Mouse (Mus musculus): Measurements from ENCODE around the gene Efemp2. TPM values are rescaled to one million over a fixed set of nuclear protein-coding genes. Genes with fewer than 3 reads are reported as not detected.

Efemp2 gene
- polyA plus RNA-seq, 1 experiment from 2014 or later: 44.2 TPM

GRCm38 (mm10) chr19:5503687-5504086 lies 29.9 kb downstream of the Efemp2 start, which contains the start of gene 1700020D05Rik:
1700020D05Rik (minus strand) TSS chr19:5503787.
- no peak for ATAC-seq
- H3K36me3 ChIP-seq (ENCODE audit: control insufficient read depth, insufficient read depth, low read length): peaks cover 5% of the 10 kb centered on the region
- no peak within 1 kb of the TSS for H3K4me2 ChIP-seq (ENCODE audit: low read length)
- no peaks in the 10 kb centered on the region for H3K4me1 ChIP-seq (ENCODE audit: control insufficient read depth, insufficient read depth, low read depth, low read length)
- no peak within 1 kb of the TSS for H3K9ac ChIP-seq (ENCODE audit: low read depth, low read length)
- H3K27ac ChIP-seq (ENCODE audit: low read depth, low read length): no peak within 1 kb of the TSS
- WGBS: 69% methylated on average over 15 of the region's 17 CpGs
- no peak within 1 kb of the TSS for H3K4me3 ChIP-seq (ENCODE audit: low read length)
- H3K9me3 ChIP-seq (ENCODE audit: control insufficient read depth, low read length): no peaks in the 10 kb centered on the region
- no peaks in the 10 kb centered on the region for H3K27me3 ChIP-seq (replicated peaks; ENCODE audit: control insufficient read depth, insufficient read depth, low read length)

GRCm38 (mm10) chr19:5510031-5511026 lies 36.6 kb downstream of the Efemp2 start, which contains the start of gene Snx32:
Snx32 (minus strand) TSS chr19:5510538.
- H3K27me3 ChIP-seq (replicated peaks; ENCODE audit: control insufficient read depth, insufficient read depth, low read length): no peaks in the 10 kb centered on the region
- H3K36me3 ChIP-seq (ENCODE audit: control insufficient read depth, insufficient read depth, low read length): no peaks in the 10 kb centered on the region
- H3K4me2 ChIP-seq (ENCODE audit: low read length): peak within 1 kb of the TSS; percentile 56
- H3K9ac ChIP-seq (ENCODE audit: low read depth, low read length): peak within 1 kb of the TSS; percentile 71
- peak within 1 kb of the TSS; percentile 51 for H3K4me3 ChIP-seq (ENCODE audit: low read length)
- ATAC-seq: peak; percentile 100
- 1% methylated on average over 47 of the region's 47 CpGs for WGBS
- peaks cover 20% of the 10 kb centered on the region for H3K4me1 ChIP-seq (ENCODE audit: control insufficient read depth, insufficient read depth, low read depth, low read length)
- peak within 1 kb of the TSS; percentile 51 for H3K27ac ChIP-seq (ENCODE audit: low read depth, low read length)
- H3K9me3 ChIP-seq (ENCODE audit: control insufficient read depth, low read length): no peaks in the 10 kb centered on the region

- Histone ChIP-seq H3K4me2 (ENCODE audit: low read length) (peak overlapping the region; percentile 56), H3K4me1 (ENCODE audit: control insufficient read depth, insufficient read depth, low read depth, low read length) (peaks cover 20% of the 10 kb centered on the region), H3K27ac (ENCODE audit: low read depth, low read length) (peak overlapping the region; percentile 51; the same call in 1 of the 2 replicates), H3K27me3 (replicated peaks; ENCODE audit: control insufficient read depth, insufficient read depth, low read length) (no peaks in the 10 kb centered on the region), H3K9ac (ENCODE audit: low read depth, low read length) (peak overlapping the region; percentile 58), H3K36me3 (ENCODE audit: control insufficient read depth, insufficient read depth, low read length) (no peaks in the 10 kb centered on the region), H3K4me3 (ENCODE audit: low read length) (peak overlapping the region; percentile 51), H3K9me3 (ENCODE audit: control insufficient read depth, low read length) (no peaks in the 10 kb centered on the region)
- ATAC-seq: no peak
- WGBS: 57% methylated on average over 15 of the region's 15 CpGs
Measured at GRCm38 (mm10) chr19:5511074-5511632, 37.4 kb downstream of the Efemp2 start.

- Histone ChIP-seq H3K4me3 (ENCODE audit: low read length) (no peak overlapping the region), H3K4me1 (ENCODE audit: control insufficient read depth, insufficient read depth, low read depth, low read length) (peaks cover 20% of the 10 kb centered on the region), H3K36me3 (ENCODE audit: control insufficient read depth, insufficient read depth, low read length) (no peaks in the 10 kb centered on the region), H3K27ac (ENCODE audit: low read depth, low read length) (no peak overlapping the region), H3K4me2 (ENCODE audit: low read length) (no peak overlapping the region), H3K27me3 (replicated peaks; ENCODE audit: control insufficient read depth, insufficient read depth, low read length) (no peaks in the 10 kb centered on the region), H3K9ac (ENCODE audit: low read depth, low read length) (no peak overlapping the region), H3K9me3 (ENCODE audit: control insufficient read depth, low read length) (no peaks in the 10 kb centered on the region)
- WGBS: 78% methylated on average over 12 of the region's 12 CpGs
- no peak for ATAC-seq
Measured at GRCm38 (mm10) chr19:5512091-5513004, 38.6 kb downstream of the Efemp2 start.

- WGBS: 81% methylated on average over 3 of the region's 3 CpGs
- no peaks in the 10 kb centered on the region for H3K27me3 ChIP-seq (replicated peaks; ENCODE audit: control insufficient read depth, insufficient read depth, low read length)
- no peak overlapping the region for H3K4me3 ChIP-seq (ENCODE audit: low read length)
- ATAC-seq: no peak
- no peaks in the 10 kb centered on the region for H3K9me3 ChIP-seq (ENCODE audit: control insufficient read depth, low read length)
- H3K4me1 ChIP-seq (ENCODE audit: control insufficient read depth, insufficient read depth, low read depth, low read length): peaks cover 20% of the 10 kb centered on the region
- no peaks in the 10 kb centered on the region for H3K36me3 ChIP-seq (ENCODE audit: control insufficient read depth, insufficient read depth, low read length)
- H3K4me2 ChIP-seq (ENCODE audit: low read length): no peak overlapping the region
- H3K27ac ChIP-seq (ENCODE audit: low read depth, low read length): no peak overlapping the region
- H3K9ac ChIP-seq (ENCODE audit: low read depth, low read length): no peak overlapping the region
Measured at GRCm38 (mm10) chr19:5513005-5513349, 39.2 kb downstream of the Efemp2 start.

GRCm38 (mm10) chr19:5515840-5516777 lies 42.4 kb downstream of the Efemp2 start:
- H3K4me3 ChIP-seq (ENCODE audit: low read length): no peak overlapping the region
- H3K36me3 ChIP-seq (ENCODE audit: control insufficient read depth, insufficient read depth, low read length): no peaks in the 10 kb centered on the region
- WGBS: 77% methylated on average over 7 of the region's 7 CpGs
- no peak overlapping the region for H3K27ac ChIP-seq (ENCODE audit: low read depth, low read length)
- no peak for ATAC-seq
- H3K4me1 ChIP-seq (ENCODE audit: control insufficient read depth, insufficient read depth, low read depth, low read length): peaks cover 9% of the 10 kb centered on the region; the same call in 1 of the 2 replicates
- H3K4me2 ChIP-seq (ENCODE audit: low read length): no peak overlapping the region
- H3K9ac ChIP-seq (ENCODE audit: low read depth, low read length): no peak overlapping the region
- no peaks in the 10 kb centered on the region for H3K9me3 ChIP-seq (ENCODE audit: control insufficient read depth, low read length)
- H3K27me3 ChIP-seq (replicated peaks; ENCODE audit: control insufficient read depth, insufficient read depth, low read length): no peaks in the 10 kb centered on the region

GRCm38 (mm10) chr19:5516906-5517505 lies 43.3 kb downstream of the Efemp2 start:
- 80% methylated on average over 8 of the region's 8 CpGs for WGBS
- H3K4me2 ChIP-seq (ENCODE audit: low read length): no peak overlapping the region
- no peaks in the 10 kb centered on the region for H3K27me3 ChIP-seq (replicated peaks; ENCODE audit: control insufficient read depth, insufficient read depth, low read length)
- no peaks in the 10 kb centered on the region for H3K9me3 ChIP-seq (ENCODE audit: control insufficient read depth, low read length)
- no peaks in the 10 kb centered on the region for H3K36me3 ChIP-seq (ENCODE audit: control insufficient read depth, insufficient read depth, low read length)
- no peak overlapping the region for H3K27ac ChIP-seq (ENCODE audit: low read depth, low read length)
- no peak overlapping the region for H3K4me3 ChIP-seq (ENCODE audit: low read length)
- H3K4me1 ChIP-seq (ENCODE audit: control insufficient read depth, insufficient read depth, low read depth, low read length): peaks cover 6% of the 10 kb centered on the region; the same call in 1 of the 2 replicates
- ATAC-seq: no peak
- no peak overlapping the region for H3K9ac ChIP-seq (ENCODE audit: low read depth, low read length)

- no peaks in the 10 kb centered on the region for H3K27me3 ChIP-seq (replicated peaks; ENCODE audit: control insufficient read depth, insufficient read depth, low read length)
- no peaks in the 10 kb centered on the region for H3K36me3 ChIP-seq (ENCODE audit: control insufficient read depth, insufficient read depth, low read length)
- H3K4me2 ChIP-seq (ENCODE audit: low read length): no peak overlapping the region
- no peak overlapping the region for H3K4me3 ChIP-seq (ENCODE audit: low read length)
- 87% methylated on average over 3 of the region's 3 CpGs for WGBS
- H3K9ac ChIP-seq (ENCODE audit: low read depth, low read length): no peak overlapping the region
- no peaks in the 10 kb centered on the region for H3K4me1 ChIP-seq (ENCODE audit: control insufficient read depth, insufficient read depth, low read depth, low read length)
- H3K27ac ChIP-seq (ENCODE audit: low read depth, low read length): no peak overlapping the region
- H3K9me3 ChIP-seq (ENCODE audit: control insufficient read depth, low read length): no peaks in the 10 kb centered on the region
- ATAC-seq: no peak
Measured at GRCm38 (mm10) chr19:5518721-5519120, 45.0 kb downstream of the Efemp2 start.

Measured in hindbrain, embryonic 16.5 days (tissue).